Mouse (Mus musculus) E14TG2a.4 (cell line): ENCODE measurements at regions not wholly inside any gene's neighbourhood (a gene's known extent, or its start where the extent isn't known, plus 50 kb on each side); places are given as distances from the start of the nearest gene placed in this dataset.

ENCODE experiments used
- CTCF ChIP-seq: conservative IDR thresholded peaks from 2 replicates; pipeline ENCODE4 v1.5.1; 2014; ENCODE audit warnings: low read length
- NANOG ChIP-seq: IDR thresholded peaks from 2 replicates; pipeline ENCODE4 v1.6.1; 2014; ENCODE audit warnings: borderline replicate concordance, low read length, mixed read lengths

DNA sequence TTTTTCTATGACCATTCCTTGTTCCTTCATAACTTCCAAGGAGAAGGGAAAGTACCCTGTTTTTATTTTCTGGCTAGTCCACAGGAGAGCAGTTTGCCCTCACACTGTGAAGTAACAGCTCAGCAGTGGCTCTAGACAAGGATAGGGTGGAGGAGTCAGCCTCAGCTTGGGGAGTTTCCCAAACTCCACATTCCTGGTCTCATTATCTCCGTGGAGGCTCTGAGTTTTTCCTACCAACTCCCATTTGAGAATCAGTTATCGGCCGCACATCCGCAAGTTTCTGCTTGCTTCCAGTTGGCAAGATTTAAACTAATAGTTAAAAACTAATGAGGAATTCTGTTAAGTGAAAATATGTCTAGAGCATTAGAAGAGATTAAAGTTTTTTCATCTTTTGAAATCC is 55.2 kb upstream of the Tcf21 start:
- TF ChIP-seq CTCF, result no peak
- TF ChIP-seq NANOG, result no peak
